ENCODE assay signal across 25 mouse cellular contexts in the genomic region with DNA sequence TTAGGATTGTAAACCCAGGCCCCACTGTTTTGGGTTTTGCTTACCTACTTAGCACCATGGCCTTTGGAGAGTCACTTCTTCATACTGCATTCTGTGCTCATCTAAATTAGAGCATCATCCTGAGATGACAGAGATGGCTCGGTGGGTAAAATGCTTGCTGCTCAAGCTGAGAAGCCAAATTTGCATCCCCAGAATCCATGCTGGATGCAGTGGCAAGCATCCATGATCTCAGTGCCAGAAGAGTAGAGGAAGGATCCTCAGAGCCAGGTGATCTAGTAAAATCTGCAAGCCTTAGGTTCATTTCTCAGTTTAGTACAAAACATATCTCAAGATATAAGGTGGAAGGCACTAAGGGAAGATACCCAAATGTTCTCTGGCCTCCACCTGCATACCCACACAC. TPM values are rescaled to one million over a fixed set of nuclear protein-coding genes. Genes with fewer than 3 reads are reported as not detected.
A peak's percentile ranks its signal among the peaks of the same experiment; 100 is the strongest.
DNase-seq lines count a peak whose midpoint lies in the region; ATAC-seq and TF ChIP-seq lines count a peak whose summit lies in the region.
"Had no signal": no experiment of that assay in that cellular context is flagged by ENCODE, and none has a peak within 500 bp of the region (broad histone marks: within the 10 kb centered on the region; RNA-seq: fewer than 3 reads in every experiment).

No protein-coding gene starts in this region.

- H3K4me2 ChIP-seq in forebrain, postnatal 0 days (ENCODE audit: low read depth), result no peak overlapping the region
- H3K4me2 ChIP-seq: heart, embryonic 12.5 days; heart, embryonic 15.5 days; hindbrain, embryonic 13.5 days; intestine, embryonic 15.5 days; kidney, embryonic 15.5 days had no signal

- no peak for ATAC-seq in forebrain, postnatal 0 days
- ATAC-seq: activated CD4-positive, CD25-positive, alpha-beta regulatory T cell, adult 4 months; forebrain, embryonic 14.5 days; hindbrain, embryonic 16.5 days; intestine, embryonic 15.5 days had no signal

- WGBS in forebrain, postnatal 0 days, result 62% methylated on average over 1 of the region's 1 CpGs

- peak; percentile 67 for DNase-seq in cerebellum, adult 9-10 months
- DNase-seq in cerebellum, adult 8-10 months, result no peak
- DNase-seq in brain, adult 2 months (ENCODE audit: low read depth, low spot score), result peak; percentile 68
- peak; percentile 60 to 71 for DNase-seq in cerebellum, postnatal 10 days
- DNase-seq in cerebellum, postnatal 36 days, result peak; percentile 27 to 51
- no peak for DNase-seq in forebrain, postnatal 0 days
- DNase-seq: adrenal gland, adult 8-10 months; adrenal gland, postnatal 25 days; gastrocnemius, postnatal 10 days; gastrocnemius, postnatal 36 days; heart, postnatal 10 days; heart, postnatal 36 days; kidney, adult 11 months; kidney, adult 8-10 months had no signal

- no peak overlapping the region for H3K4me3 ChIP-seq in forebrain, postnatal 0 days (ENCODE audit: low read depth, low read length)
- H3K4me3 ChIP-seq: forebrain, embryonic 10.5 days; heart, embryonic 12.5 days; heart, embryonic 15.5 days; hindbrain, embryonic 10.5 days; hindbrain, embryonic 13.5 days; intestine, embryonic 15.5 days; kidney, embryonic 15.5 days had no signal

- no peak overlapping the region for H3K9ac ChIP-seq in forebrain, postnatal 0 days
- H3K9ac ChIP-seq: heart, embryonic 12.5 days; heart, embryonic 15.5 days; hindbrain, embryonic 13.5 days; intestine, embryonic 15.5 days; kidney, embryonic 15.5 days had no signal

- H3K36me3 ChIP-seq in forebrain, postnatal 0 days (ENCODE audit: insufficient read depth), result no peaks in the 10 kb centered on the region
- H3K36me3 ChIP-seq: forebrain, embryonic 10.5 days; heart, embryonic 12.5 days; heart, embryonic 15.5 days; hindbrain, embryonic 10.5 days; hindbrain, embryonic 13.5 days; intestine, embryonic 15.5 days; kidney, embryonic 15.5 days had no signal

- no peaks in the 10 kb centered on the region for H3K9me3 ChIP-seq in forebrain, postnatal 0 days (ENCODE audit: low read length)
- H3K9me3 ChIP-seq: forebrain, embryonic 10.5 days; heart, embryonic 12.5 days; heart, embryonic 15.5 days; hindbrain, embryonic 10.5 days; hindbrain, embryonic 13.5 days; intestine, embryonic 15.5 days; kidney, embryonic 15.5 days had no signal

- no peaks in the 10 kb centered on the region for H3K4me1 ChIP-seq in forebrain, postnatal 0 days (ENCODE audit: insufficient read depth)
- H3K4me1 ChIP-seq: forebrain, embryonic 10.5 days; heart, embryonic 12.5 days; heart, embryonic 15.5 days; hindbrain, embryonic 10.5 days; hindbrain, embryonic 13.5 days; intestine, embryonic 15.5 days; kidney, embryonic 15.5 days had no signal

- no peak for TF ChIP-seq CTCF in forebrain, postnatal 0 days (IDR thresholded peaks at IDR 0.05; ENCODE audit: low read depth)

- no peak overlapping the region for H3K27ac ChIP-seq in forebrain, postnatal 0 days (ENCODE audit: low read depth, low read length)
- H3K27ac ChIP-seq: forebrain, embryonic 10.5 days; heart, embryonic 15.5 days; hindbrain, embryonic 10.5 days; hindbrain, embryonic 13.5 days; intestine, embryonic 15.5 days; kidney, embryonic 15.5 days had no signal

- H3K27me3 ChIP-seq in forebrain, postnatal 0 days (ENCODE audit: insufficient read depth, low read length), result no peaks in the 10 kb centered on the region
- H3K27me3 ChIP-seq: heart, embryonic 12.5 days; heart, embryonic 15.5 days; hindbrain, embryonic 13.5 days; intestine, embryonic 15.5 days; kidney, embryonic 15.5 days had no signal

RNA-seq across cellular contexts. Expression of gene Reln, which starts 20.7 kb away (rescaled TPM):
- 155 and 208 TPM in 2 replicates for total RNA-seq in forebrain, postnatal 0 days (2014; rRNA removed)
- polyA plus RNA-seq in forebrain, postnatal 0 days (2015; fragmentation: Nextera tagmentation; extraction: Ambion mirVana), result 35.6 and 40.5 TPM in 2 replicates
- total RNA-seq: granulocyte monocyte progenitor cell, adult 5-6 weeks had no signal

Comparison
In these comparisons a context has a peak if more than half of its experiments do, and no peak if none do; other contexts are left out.
1. DNase-seq: peak in cerebellum, adult 9-10 months (single experiment), brain, adult 2 months (single experiment), cerebellum, postnatal 10 days (2 of 2) and cerebellum, postnatal 36 days (2 of 2); none in cerebellum, adult 8-10 months (single experiment) and forebrain, postnatal 0 days (single experiment).